Mouse (Mus musculus) bone marrow macrophage, adult 2 months (primary cell): Measurements from ENCODE around the gene Evi5.

Experiments used
- CTCF ChIP-seq: IDR thresholded peaks from 2 replicates; pipeline ENCODE4 v1.5.1; 2012; ENCODE audit warnings: low read depth, mild to moderate bottlenecking, low read length, moderate library complexity
- POLR2A ChIP-seq: IDR thresholded peaks from 2 replicates; pipeline ENCODE4 v1.6.1; 2012; ENCODE audit warnings: mild to moderate bottlenecking, low read depth, low read length, borderline replicate concordance

DNA sequence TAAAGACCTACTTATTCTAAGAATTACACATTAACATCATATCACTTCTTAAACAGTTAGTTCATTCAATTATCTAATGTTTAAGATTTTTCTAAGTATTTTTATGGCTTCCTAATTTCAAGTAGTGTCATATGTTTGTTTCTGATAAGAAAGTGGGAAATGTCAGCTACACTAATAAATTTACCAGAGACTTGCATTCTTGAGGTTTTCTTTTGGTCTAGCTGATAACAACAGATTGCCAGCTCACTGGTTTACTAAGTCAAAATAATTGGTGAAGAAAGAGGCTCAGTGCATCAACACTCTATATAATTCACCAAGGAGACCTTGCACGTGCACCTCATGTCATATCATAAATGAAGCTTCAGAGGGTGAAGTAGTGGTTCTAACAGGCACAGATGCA lies 106.7 kb downstream of the Evi5 start:
- TF ChIP-seq POLR2A (no peak), CTCF (no peak)
